Mouse (Mus musculus) induced T-regulatory cell, adult 2 months (primary cell): ENCODE results near the gene Gm13306.
"Not testable (repeated sequence)": the region's sequence is repeated elsewhere in the genome, so short reads cannot be mapped to it uniquely, and the experiment has no call there.

Source experiments
- DNase-seq: peaks from one replicate; pipeline ENCODE4 v3.0.0-alpha.2; 2012; ENCODE audit warnings: low read depth

The Gm13306 gene

GRCm38 (mm10) chr4:42153136-42153535, at the start of gene Gm13306:
Gene Gm13306, plus strand, starts transcription at chr4:42153436.
- not testable (repeated sequence) for DNase-seq

DNA sequence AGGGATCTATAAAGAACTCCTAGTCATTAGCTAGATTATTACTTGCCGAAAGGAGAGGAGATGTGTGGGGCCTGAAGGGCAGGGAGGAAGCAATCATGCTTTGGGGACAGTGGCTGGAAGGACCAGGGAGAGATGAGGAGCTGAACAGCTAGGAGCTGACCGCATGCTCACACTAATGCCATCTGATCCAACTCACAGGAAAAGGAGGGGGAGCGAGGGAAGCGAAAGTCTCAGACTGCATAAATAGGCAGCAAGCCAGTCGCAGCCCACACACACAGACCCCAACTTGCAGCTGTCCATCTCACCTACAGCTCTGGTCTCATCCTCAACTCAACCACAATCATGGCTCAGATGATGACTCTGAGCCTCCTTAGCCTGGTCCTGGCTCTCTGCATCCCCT, 38.7 kb upstream of the Gm13306 start, which contains the start of gene Gm13304:
Gene Gm13304 (plus strand): TSS at position 301 of the 400 bp plus-strand sequence.
- not testable (repeated sequence) for DNase-seq

DNA sequence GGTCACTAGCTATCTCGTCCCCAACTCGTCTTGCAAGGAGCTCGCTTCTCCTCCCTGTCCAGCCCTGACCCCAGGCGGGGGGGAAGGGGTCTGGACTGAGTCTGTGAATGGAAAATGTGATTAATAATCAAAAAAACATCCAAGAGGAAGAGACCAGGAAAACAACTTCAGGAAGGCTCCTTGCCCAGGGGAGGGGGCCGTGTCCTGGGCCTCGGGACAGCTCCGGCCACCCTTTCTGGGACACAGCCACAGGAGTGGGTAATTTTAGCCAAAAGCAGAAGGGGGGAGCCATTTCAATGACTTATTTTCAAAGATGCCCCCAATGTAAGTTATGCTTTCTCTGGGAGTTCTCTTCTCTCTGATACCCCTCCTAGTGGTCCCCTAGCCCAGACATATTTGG, 15.3 kb downstream of the Gm13306 start, which contains the start of gene Gm13305:
Gene Gm13305 (minus strand): TSS at position 101 of the 400 bp plus-strand sequence.
- not testable (repeated sequence) for DNase-seq

DNA sequence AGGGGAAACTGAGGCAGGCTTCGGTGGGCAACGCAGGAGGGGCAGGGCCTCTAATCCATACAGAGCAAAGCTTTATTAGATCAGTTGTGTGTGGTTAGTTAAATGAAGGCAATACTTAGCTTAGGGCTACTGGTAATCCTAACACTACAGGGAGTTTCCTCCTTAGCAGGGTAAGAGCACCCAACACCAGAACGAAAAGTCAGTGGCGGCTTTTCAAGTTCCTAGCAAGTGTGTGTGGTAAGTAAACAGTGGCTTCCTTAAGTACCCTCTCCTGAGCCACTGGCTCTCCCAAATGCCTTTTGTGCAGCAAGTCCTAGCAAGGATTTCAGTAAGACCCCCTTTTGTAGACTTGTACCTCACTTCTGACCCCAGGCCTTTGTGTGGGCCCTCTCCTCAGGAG, 25.0 kb downstream of the Gm13306 start:
- DNase-seq = not testable (repeated sequence)

GRCm38 (mm10) chr4:42183234-42184197, 30.3 kb downstream of the Gm13306 start:
- not testable (repeated sequence) for DNase-seq

DNA sequence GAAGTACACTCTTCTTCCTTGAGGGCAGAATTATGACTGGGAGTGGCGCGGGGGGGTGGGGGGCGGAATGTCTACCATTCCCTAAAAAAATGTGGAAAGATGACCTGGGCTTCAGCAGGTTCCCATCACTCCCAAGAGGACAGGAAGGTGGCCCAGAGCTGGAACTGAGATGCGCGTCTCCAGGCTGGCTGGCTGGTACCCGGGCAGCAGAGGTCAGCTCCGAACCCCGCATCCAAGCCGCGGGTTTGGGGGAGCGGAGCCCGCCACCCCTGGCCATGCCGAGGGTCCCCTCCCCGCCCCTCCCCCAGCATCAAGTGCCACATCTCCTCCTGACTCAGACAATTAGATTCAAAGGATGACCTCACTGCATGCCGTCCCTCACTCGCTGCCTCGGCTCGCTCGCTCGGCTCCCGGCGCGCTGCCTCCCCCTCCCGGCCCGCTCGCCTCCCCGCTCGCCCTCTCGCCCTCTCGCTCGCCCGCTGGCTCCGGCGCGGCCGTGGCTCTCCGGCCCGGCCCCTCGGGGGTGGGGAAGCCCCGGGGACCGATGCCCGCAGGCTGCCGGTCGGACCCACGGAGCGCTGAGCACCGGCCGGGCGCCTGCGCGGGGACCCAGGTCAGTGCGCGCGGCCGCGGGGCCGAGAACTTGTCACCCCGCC, 31.2 kb downstream of the Gm13306 start:
- not testable (repeated sequence) for DNase-seq

GRCm38 (mm10) chr4:42184980-42185372, 31.7 kb downstream of the Gm13306 start:
- DNase-seq = not testable (repeated sequence)
